Mouse (Mus musculus) olfactory bulb, adult 2 months (tissue): Measurements from ENCODE around the gene Creb3l1. TPM values are rescaled to one million over a fixed set of nuclear protein-coding genes. Genes with fewer than 3 reads are reported as not detected.
A peak's percentile ranks its signal among the peaks of the same experiment; 100 is the strongest.

ENCODE experiments used
- H3K27ac ChIP-seq: fragments of 200-500 bp; 2 replicates; pipeline ENCODE4 v1.5.1; 2012; ENCODE audit warnings: low read depth, low read length; ENCODE audit not compliant: insufficient read depth
- H3K4me1 ChIP-seq: fragments of 200-500 bp; 2 replicates; pipeline ENCODE4 v1.6.1; 2012; ENCODE audit warnings: low read length; ENCODE audit not compliant: control insufficient read depth, insufficient read depth
- H3K4me3 ChIP-seq: fragments of 200-500 bp; 2 replicates; pipeline ENCODE4 v1.5.1; 2012; ENCODE audit warnings: mild to moderate bottlenecking, low read depth, low read length, moderate library complexity; ENCODE audit not compliant: insufficient read depth
- CTCF ChIP-seq: fragments of 200-500 bp; IDR thresholded peaks from 2 replicates; pipeline ENCODE4 v1.5.1; 2012; ENCODE audit warnings: low read depth, mild to moderate bottlenecking, low read length, moderate library complexity; ENCODE audit not compliant: insufficient read depth
- POLR2A ChIP-seq: fragments of 200-500 bp; IDR thresholded peaks from 2 replicates; pipeline ENCODE4 v1.6.1; 2012; ENCODE audit warnings: mild to moderate bottlenecking, low read depth, low read length, moderate library complexity; ENCODE audit not compliant: insufficient read depth
- WGBS: fragments of 180-500 bp; shearing (Covaris S2); methylation state at CpG from one replicate; pipeline ENCODE4 v1.1.7; 2018; 5-methylcytosine and 5-hydroxymethylcytosine counted together
- polyA plus RNA-seq: library from polyadenylated mRNA; stranded (reverse); fragments of >200 nt; gene quantifications from 2 replicates; pipeline ENCODE4 v1.2.4, GENCODE M21; 2012; ENCODE audit warnings: low replicate concordance; ENCODE audit not compliant: missing spikeins, insufficient read depth, insufficient read length

Gene Creb3l1
- polyA plus RNA-seq, 1 experiment, result not detected

DNA sequence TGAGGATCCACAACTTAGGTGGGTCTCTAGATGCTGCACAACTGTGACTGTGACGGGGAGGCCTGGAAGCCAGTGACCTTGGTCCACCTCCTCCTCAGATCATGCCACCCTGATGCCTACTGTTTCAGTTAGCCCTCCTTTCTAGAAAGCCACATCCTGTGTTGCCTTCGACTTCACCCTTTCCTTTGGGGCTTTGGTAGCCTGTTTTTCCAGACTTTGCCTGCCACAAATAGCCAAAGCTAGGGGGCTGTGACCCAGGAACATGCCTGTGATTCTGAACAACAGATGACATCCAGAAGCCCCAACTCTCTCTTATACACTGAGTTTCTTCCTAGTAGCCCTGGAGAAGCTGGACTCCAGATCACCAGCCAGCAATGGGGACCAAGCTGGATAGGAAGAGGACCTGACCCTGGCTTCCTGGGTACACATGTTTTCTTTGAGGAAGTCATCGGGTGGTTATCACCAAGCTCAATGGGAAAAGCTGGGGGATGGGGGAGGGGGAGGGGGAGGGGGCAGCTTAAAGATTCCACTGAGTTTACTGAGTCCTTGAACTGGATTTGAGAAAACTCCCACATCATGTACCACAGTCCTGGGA, 59.6 kb downstream of the Creb3l1 start:
- Histone ChIP-seq H3K27ac (no peak overlapping the region), H3K4me3 (no peak overlapping the region), H3K4me1 (peaks cover 34% of the 10 kb centered on the region)
- TF ChIP-seq CTCF, result no peak
- TF ChIP-seq POLR2A, result no peak
- 86% methylated on average over 3 of the region's 3 CpGs for WGBS

DNA sequence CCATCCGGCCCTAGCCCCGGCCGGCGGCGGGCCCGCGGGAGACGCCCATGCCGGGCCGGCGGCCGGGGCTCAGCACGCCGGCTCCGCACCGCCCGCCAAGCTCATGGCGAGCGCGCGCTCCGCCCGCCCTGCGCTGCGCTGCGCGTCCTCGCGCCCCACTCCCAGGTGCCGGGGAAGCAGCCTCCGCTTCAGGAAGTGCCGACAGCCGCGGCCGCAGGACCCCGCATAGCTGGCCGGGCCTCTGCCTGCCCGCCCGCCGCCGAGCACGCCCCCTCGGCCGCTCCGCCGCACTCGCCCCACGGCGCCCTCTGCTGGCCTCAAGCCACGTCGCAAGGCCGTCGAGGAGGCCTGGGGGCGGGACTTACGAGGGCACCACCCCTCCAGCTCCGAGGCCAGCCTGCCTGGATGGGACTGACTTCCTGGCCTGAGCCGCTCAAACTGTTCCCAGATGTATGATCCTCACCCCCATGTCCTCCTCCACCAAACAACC, 60.8 kb downstream of the Creb3l1 start:
- peaks cover 46% of the 10 kb centered on the region for H3K4me1 ChIP-seq
- WGBS, result under 1% methylated on average over 57 of the region's 57 CpGs
- peak; percentile 87 for TF ChIP-seq CTCF
- peak; percentile 16; the same call in 1 of the 2 replicates for TF ChIP-seq POLR2A

DNA sequence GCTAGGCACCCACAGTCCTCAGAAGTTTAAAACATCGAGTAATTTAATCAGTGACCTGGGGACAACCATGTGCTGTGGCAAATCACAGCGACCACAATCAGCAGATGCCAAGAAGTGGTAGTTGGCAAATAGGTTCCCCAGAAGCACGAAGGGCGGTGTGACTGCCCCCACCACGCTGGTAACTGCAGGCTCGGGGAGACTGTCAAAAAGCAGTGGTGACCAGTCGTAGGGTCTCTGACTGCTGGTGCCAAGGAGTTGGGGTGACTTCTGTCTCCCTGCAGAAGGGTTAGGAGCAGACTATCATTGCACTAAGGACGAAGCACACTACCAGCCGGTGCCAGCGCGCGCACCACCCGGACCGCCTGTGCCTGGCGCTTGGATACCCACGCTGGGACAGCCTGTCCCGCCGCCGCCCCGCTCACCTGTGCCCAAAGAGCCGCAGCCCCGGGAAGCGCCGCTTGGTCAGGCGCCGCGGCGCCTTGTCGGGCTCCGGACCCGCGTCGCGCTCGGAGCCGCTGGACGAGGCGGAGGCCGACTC, 61.4 kb downstream of the Creb3l1 start:
- Histone ChIP-seq H3K4me3 (peak overlapping the region; percentile 67), H3K4me1 (peaks cover 43% of the 10 kb centered on the region), H3K27ac (peak overlapping the region; percentile 22)
- WGBS, result under 1% methylated on average over 39 of the region's 39 CpGs
- no peak for TF ChIP-seq CTCF

More for the DNA sequence above, 60.8 kb downstream of the Creb3l1 start:
- H3K4me3 ChIP-seq, result peak overlapping the region; percentile 67
- peak overlapping the region; percentile 22 for H3K27ac ChIP-seq

DNA sequence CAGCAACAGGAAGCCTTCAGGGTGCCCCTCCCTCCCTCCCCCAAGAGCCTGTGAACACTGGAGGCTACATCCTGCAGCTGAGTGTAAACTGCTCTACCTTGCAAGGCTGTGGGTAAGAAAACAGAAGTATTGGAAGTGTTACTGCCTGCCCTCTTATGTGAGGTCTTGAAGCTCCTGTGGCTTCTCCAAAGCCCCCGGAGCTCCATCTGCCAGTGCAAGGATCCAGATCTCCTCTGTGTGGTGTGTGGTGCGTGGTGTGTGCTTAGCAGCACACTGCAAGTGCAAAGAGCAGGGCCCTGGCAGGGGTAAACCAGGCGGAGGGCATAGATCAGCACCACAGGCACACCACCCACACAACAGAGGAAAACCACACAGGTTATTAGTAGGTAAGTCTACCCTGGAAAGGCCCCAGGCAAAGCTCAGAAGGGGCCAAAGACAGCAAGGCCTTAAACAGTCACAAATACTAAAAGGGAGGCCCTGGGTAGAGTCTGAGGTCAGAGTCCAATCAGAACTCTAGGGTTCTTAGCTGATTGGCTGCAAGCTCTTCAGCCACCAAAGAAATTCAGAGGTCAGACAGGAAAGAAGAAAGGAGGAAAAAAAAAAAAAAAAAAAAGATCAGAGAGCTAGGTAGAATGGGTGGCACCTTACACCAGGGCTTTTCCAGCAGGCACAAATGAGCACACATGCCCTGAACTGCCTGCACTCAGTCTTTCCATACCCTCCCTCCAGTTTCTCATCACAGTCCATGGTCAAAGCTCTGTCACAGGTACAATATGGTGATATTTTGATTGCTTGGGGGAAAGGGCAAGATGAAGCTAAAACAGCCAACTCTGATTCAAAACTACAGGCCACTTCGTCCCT, 62.2 kb downstream of the Creb3l1 start:
- WGBS, result 26% methylated on average over 4 of the region's 4 CpGs
- Histone ChIP-seq H3K4me1 (peaks cover 48% of the 10 kb centered on the region), H3K27ac (peak overlapping the region; percentile 66), H3K4me3 (peak overlapping the region; percentile 67)
- TF ChIP-seq POLR2A, result no peak
- no peak for TF ChIP-seq CTCF

DNA sequence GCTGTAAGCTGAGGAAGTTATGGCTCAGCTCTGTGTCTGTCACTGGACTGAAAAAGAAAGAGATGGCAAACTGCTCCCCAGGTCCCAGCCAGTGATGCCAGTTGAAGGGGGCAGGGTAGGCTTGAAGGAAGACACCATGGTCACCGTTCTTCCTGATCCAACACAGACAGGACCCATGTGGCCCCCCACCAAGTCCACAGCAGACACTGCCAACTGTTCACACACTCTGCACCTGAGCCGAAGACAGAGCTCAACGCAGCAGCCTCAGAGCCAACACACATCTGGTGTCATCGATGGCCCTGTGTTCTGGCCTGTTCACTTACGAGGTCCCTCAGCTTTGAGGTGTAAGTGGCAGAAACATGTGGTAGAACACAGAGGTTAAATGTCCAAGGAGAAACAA, 63.8 kb downstream of the Creb3l1 start:
- Histone ChIP-seq H3K4me1 (peaks cover 50% of the 10 kb centered on the region), H3K4me3 (no peak overlapping the region), H3K27ac (no peak overlapping the region)
- 85% methylated on average over 5 of the region's 5 CpGs for WGBS
- TF ChIP-seq CTCF (no peak), POLR2A (no peak)

DNA sequence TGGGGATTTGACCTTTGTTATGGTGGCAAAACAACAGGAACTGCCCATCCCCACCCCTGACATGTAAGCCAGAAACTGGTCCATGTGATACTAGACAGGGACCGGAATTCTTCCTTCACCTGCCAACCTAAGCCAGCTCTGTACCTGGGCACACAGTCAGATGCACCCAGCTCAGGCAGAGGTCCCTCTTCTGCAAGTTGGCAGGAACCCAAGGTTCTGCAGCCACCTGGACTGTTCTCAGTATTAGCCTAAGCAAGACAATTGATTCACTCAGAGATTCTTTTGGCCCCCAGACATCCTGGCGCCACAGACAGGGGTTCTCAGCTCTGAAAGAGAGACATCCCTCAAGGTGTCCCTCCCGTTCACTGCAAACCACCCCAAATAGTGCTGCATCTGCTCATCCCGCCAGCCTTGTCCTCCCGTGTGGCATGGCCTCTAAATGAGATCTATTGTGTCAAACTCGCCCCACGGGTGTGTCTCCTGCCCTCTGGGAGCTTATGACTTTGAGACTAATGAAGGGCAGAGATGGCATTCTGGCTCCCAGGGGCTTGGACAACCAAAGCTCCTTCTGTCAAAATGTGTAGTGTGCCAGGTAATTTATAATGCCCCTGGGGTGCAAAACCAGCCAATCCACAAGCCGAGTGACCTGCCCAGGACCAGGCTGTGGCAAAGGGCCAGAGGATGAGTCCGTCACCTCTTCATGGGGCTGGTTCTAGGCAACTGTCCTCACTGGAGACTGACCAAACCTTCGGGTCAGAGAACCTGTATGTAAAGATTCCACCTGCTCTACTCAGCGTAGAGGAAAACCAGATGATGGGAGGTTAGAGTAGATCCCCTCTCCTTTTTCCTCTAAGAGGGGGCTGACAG, 64.5 kb downstream of the Creb3l1 start:
- TF ChIP-seq CTCF, result no peak
- no peak for TF ChIP-seq POLR2A
- H3K27ac ChIP-seq, result 0 out of 2 replicates have a peak overlapping the region, but pooled peaks have one; percentile 13
- H3K4me3 ChIP-seq, result no peak overlapping the region
- peaks cover 53% of the 10 kb centered on the region for H3K4me1 ChIP-seq
- WGBS, result 73% methylated on average over 11 of the region's 11 CpGs

DNA sequence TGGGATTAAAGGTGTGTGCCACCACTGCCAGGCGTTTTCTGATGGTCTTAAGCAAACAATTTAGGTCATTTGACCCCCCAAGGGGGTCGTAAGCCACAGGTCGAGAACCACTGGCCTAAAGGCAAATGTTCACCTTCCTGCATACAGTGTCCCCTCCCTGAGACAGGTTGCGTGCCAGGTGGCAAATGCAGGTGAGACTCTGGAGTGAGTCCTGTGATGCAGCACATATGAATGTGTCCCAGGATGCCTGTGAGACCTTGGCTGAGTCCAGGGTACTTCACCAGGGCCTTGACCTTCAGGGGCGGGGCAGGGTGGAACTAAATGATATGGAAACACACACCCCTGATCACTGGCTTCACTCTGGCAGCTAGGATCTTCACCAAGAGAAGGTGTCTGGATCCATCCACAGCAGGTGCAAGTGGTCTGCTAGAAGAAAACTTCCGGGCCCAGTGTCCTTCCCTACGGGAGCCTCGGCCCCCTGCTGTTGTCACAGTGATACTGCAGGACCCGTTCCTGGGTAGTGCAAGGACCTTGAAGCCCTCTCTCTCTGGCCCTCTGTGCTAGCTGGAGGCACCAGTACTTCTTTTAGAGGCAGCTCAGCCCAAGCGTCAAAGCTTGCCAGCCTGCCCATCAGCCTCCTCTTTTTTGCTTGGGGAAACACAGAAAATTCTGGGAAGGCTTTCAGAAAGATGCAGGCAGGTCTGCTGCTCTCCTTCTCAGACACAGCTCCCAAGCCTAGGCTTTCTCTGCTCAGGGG, 65.4 kb downstream of the Creb3l1 start:
- peaks cover 55% of the 10 kb centered on the region for H3K4me1 ChIP-seq
- H3K27ac ChIP-seq, result 0 out of 2 replicates have a peak overlapping the region, but pooled peaks have one; percentile 13
- WGBS, result 54% methylated on average over 10 of the region's 10 CpGs
- H3K4me3 ChIP-seq, result no peak overlapping the region
- peak; percentile 33; the same call in 1 of the 2 replicates for TF ChIP-seq CTCF
- no peak for TF ChIP-seq POLR2A

DNA sequence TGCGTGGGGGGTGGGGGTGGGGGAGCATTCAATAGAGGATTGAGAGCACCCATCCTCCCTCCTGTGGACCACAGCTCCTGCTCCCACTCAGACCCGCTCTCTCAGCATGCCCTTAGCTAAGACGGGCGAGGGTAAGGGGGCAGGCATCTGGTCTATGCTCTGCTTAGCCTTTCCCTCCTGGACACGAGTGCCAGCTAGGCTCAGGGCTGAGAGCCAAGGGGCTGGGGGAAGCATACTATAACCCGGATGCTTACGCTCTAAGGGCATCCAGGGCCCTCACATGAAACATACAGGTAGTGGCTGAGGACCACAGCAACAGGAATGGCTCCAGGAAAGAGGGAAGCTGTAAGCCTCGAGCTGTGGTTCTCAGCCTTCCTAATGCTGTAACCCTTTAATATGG, 66.3 kb downstream of the Creb3l1 start:
- TF ChIP-seq CTCF (no peak), POLR2A (no peak)
- Histone ChIP-seq H3K4me1 (peaks cover 55% of the 10 kb centered on the region), H3K27ac (peak overlapping the region; percentile 45; the same call in 1 of the 2 replicates), H3K4me3 (no peak overlapping the region)
- WGBS, result 72% methylated on average over 8 of the region's 8 CpGs
